Comparison of ENCODE assay signal across 21 mouse cellular contexts in genomic region chr3:23183393-23183792, GRCm38 (mm10).
"Had no signal": no experiment of that assay in that cellular context is flagged by ENCODE, and none has a peak within 500 bp of the region (broad histone marks: within the 10 kb centered on the region; RNA-seq: fewer than 3 reads in every experiment).

No protein-coding gene starts in this region.

- H3K27me3 ChIP-seq: liver, embryonic 15.5 days; lung, embryonic 15.5 days; megakaryocyte, embryonic 14.5 days; midbrain, embryonic 13.5 days; midbrain, embryonic 15.5 days; neural tube, embryonic 13.5 days; neural tube, embryonic 15.5 days had no signal

- H3K4me2 ChIP-seq: liver, embryonic 15.5 days; lung, embryonic 15.5 days; midbrain, embryonic 11.5 days; midbrain, embryonic 13.5 days; midbrain, embryonic 15.5 days; neural tube, embryonic 13.5 days; neural tube, embryonic 15.5 days had no signal

- H3K9ac ChIP-seq: liver, embryonic 15.5 days; liver, postnatal 0 days; lung, embryonic 15.5 days; midbrain, embryonic 13.5 days; midbrain, embryonic 15.5 days; neural tube, embryonic 13.5 days; neural tube, embryonic 15.5 days had no signal

- H3K9me3 ChIP-seq: liver, embryonic 15.5 days; lung, embryonic 15.5 days; midbrain, embryonic 13.5 days; midbrain, embryonic 15.5 days; neural tube, embryonic 13.5 days; neural tube, embryonic 15.5 days had no signal

- DNase-seq: liver, postnatal 0 days; lung, adult 2 months; lung, postnatal 14 days; lung, postnatal 36 days; retina, postnatal 1 day; right cerebral cortex, postnatal 4 days; spleen, adult 18-20 months; thymus, adult 2 months; thymus, postnatal 25 days; thymus, postnatal 4 days had no signal

- ATAC-seq: liver, postnatal 0 days; lung, postnatal 0 days; midbrain, embryonic 13.5 days; midbrain, embryonic 15.5 days had no signal

- H3K36me3 ChIP-seq: liver, embryonic 15.5 days; lung, embryonic 15.5 days; midbrain, embryonic 13.5 days; midbrain, embryonic 15.5 days; neural tube, embryonic 13.5 days; neural tube, embryonic 15.5 days had no signal

- H3K4me3 ChIP-seq: liver, embryonic 15.5 days; lung, embryonic 15.5 days; megakaryocyte, embryonic 14.5 days; midbrain, embryonic 13.5 days; midbrain, embryonic 15.5 days; myocyte; neural tube, embryonic 13.5 days; neural tube, embryonic 15.5 days had no signal

- H3K27ac ChIP-seq: liver, embryonic 15.5 days; lung, embryonic 15.5 days; macrophage; midbrain, embryonic 13.5 days; midbrain, embryonic 15.5 days; neural tube, embryonic 13.5 days; neural tube, embryonic 15.5 days had no signal

- H3K4me1 ChIP-seq: liver, embryonic 15.5 days; lung, embryonic 15.5 days; megakaryocyte, embryonic 14.5 days; midbrain, embryonic 13.5 days; midbrain, embryonic 15.5 days; neural tube, embryonic 13.5 days; neural tube, embryonic 15.5 days had no signal
